Mouse (Mus musculus): Measurements from ENCODE around the gene Rnaseh2c. TPM values are rescaled to one million over a fixed set of nuclear protein-coding genes. Genes with fewer than 3 reads are reported as not detected.

The Rnaseh2c gene
- polyA plus RNA-seq, 1 experiment from 2014 or later = 164 TPM

DNA sequence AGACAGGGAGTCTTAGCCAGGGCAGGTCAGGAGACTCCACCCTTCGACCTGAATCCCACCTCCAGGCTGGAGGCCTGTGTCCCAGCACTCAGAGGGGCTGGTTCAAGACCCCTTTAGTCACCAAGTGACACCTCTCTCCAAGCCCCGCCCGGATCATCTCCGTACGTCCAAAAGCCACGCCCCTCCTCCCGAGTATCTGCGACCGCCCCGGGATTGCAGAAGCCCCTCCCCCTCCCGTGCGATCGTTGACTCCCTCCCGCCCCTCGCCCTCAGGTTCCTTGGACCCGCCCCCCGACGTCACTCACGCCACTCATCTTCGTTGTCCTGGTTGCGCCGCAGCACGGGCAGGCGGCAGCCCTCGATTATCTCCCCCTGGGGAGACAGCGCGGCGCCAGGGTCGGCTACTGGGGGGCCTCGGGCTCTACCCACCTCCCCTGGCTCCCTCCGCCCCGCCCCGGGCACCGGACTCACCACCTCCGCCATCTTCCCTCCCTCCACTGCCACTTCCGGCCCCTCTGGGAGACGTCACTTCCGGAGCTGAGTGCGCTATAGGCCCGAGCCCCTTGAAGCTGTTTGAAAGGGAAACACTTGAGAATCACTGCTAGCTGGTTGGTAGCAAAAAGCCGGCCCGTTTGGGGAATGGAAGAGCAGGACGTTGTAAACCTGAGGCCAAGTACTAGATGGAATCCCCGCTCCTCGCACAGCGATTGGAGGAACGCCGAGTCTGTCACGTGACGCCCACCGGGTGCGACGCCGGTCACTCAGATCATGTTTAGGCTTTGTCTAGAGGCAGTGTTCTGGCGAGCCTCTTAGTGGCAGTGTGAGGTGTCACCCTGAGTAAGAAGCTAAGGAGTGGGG is 8.1 kb downstream of the Rnaseh2c start, which contains the start of gene Kat5:
Kat5 (minus strand) TSS at position 691 of the 858 bp plus-strand sequence.
- H3K9ac ChIP-seq = peak within 1 kb of the TSS; percentile 81
- WGBS (ENCODE audit: insufficient replicate concordance) = under 1% methylated on average over 54 of the region's 55 CpGs
- H3K4me3 ChIP-seq (replicated peaks) = peak within 1 kb of the TSS; percentile 80
- DNase-seq (peak; percentile 86), ATAC-seq (ENCODE audit: low read depth) (peak; percentile 86)
- H3K4me2 ChIP-seq = peak within 1 kb of the TSS; percentile 88
- H3K4me1 ChIP-seq (replicated peaks) = peaks cover 54% of the 10 kb centered on the region
- H3K36me3 ChIP-seq = peaks cover 44% of the 10 kb centered on the region
- H3K9me3 ChIP-seq (replicated peaks) = no peaks in the 10 kb centered on the region
- H3K27ac ChIP-seq = peak within 1 kb of the TSS; percentile 91
- no peaks in the 10 kb centered on the region for H3K27me3 ChIP-seq

DNA sequence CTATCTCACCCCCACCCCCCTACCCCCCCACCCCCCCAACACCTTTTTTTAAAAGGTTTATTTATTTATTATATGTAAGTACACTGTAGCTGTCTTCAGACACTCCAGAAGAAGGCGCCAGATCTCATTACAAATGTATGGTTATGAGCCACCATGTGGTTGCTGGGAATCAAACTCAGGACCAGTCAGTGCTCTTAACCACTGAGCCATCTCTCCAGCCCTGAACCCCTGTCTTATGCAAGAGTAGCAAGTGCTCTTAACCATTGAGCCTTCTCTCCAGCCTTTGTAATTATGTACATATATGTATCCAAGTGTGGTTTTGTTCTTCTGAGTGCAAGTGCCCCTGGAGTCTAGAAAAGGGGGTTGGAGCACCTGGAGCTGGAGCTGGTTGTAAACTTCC is 10.3 kb downstream of the Rnaseh2c start:
- H3K27me3 ChIP-seq = no peaks in the 10 kb centered on the region; the same call in 1 of the 2 replicates
- no peaks in the 10 kb centered on the region for H3K9me3 ChIP-seq (replicated peaks)
- no peak overlapping the region for H3K27ac ChIP-seq
- DNase-seq (no peak), ATAC-seq (ENCODE audit: low read depth) (no peak)
- H3K36me3 ChIP-seq = peaks cover 22% of the 10 kb centered on the region
- H3K4me1 ChIP-seq (replicated peaks) = peaks cover 54% of the 10 kb centered on the region
- no peak overlapping the region for H3K9ac ChIP-seq
- no peak overlapping the region for H3K4me2 ChIP-seq
- no peak overlapping the region for H3K4me3 ChIP-seq (replicated peaks)
- WGBS (ENCODE audit: insufficient replicate concordance) = 73% methylated on average over 1 of the region's 1 CpGs

DNA sequence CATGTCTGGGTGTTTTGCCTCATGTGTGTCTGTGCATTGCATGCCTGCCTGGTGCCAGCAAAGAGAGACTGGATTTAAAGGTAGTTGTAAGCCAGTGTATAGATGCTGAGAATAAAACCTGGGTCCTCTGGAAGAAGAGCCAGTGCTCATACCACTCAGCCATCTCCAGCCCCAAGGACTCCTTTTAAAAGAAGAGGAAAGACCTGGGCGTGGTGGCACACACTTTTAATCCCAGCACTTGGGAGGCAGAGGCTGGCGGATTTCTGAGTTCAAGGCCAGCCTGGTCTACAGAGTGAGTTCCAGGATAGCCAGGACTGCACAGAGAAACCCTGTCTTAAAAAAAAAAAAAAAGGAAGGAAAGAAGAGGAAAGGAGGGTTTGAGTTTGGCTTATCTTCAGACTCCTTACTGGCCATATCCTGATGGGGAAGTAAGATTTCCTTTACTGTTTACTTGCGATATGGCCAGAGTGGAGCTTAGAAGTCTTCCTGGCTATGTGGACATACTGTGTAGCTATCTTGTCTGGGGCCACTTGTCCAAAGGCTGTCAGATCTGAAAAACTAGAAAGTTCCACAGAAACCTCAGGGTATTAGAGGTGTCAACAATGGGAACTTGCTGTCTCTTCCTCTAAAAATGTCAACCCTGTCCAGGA is 11.2 kb downstream of the Rnaseh2c start:
- Histone ChIP-seq H3K4me2 (no peak overlapping the region), H3K4me1 (replicated peaks) (peaks cover 54% of the 10 kb centered on the region), H3K27ac (0 out of 2 replicates have a peak overlapping the region, but pooled peaks have one; percentile 3), H3K9me3 (replicated peaks) (no peaks in the 10 kb centered on the region), H3K27me3 (no peaks in the 10 kb centered on the region; the same call in 1 of the 2 replicates), H3K9ac (0 out of 2 replicates have a peak overlapping the region, but pooled peaks have one; percentile 18), H3K36me3 (peaks cover 13% of the 10 kb centered on the region), H3K4me3 (replicated peaks) (no peak overlapping the region)
- ATAC-seq (ENCODE audit: low read depth) (0 out of 2 replicates have a peak, but pooled peaks have one; percentile 25), DNase-seq (peak; percentile 23)
- 20% methylated on average over 3 of the region's 3 CpGs for WGBS (ENCODE audit: insufficient replicate concordance)

DNA sequence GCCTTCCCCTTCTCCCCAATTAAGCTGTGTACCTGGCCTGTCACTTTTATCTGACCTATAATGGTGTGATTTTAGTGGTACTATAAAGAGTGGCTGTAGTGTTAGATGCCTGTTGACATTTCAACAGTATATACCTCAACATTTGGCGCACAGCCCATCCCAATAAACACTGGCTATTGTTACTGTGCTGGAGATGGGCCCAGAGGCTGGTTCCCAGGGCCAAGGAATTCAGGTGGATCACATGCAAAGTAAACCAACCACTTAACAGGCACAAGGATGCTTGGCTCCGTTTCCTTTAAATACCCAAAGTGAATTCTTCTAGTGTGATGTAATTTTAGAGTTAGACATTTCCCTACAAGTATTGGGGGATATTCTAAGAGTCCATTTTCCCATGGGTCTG is 13.3 kb downstream of the Rnaseh2c start:
- DNase-seq (no peak), ATAC-seq (ENCODE audit: low read depth) (no peak)
- Histone ChIP-seq H3K27me3 (no peaks in the 10 kb centered on the region; the same call in 1 of the 2 replicates), H3K27ac (no peak overlapping the region), H3K36me3 (no peaks in the 10 kb centered on the region), H3K4me3 (replicated peaks) (no peak overlapping the region), H3K9ac (no peak overlapping the region), H3K4me1 (replicated peaks) (peaks cover 39% of the 10 kb centered on the region), H3K9me3 (replicated peaks) (no peaks in the 10 kb centered on the region), H3K4me2 (no peak overlapping the region)
- 80% methylated on average over 2 of the region's 2 CpGs for WGBS (ENCODE audit: insufficient replicate concordance)

DNA sequence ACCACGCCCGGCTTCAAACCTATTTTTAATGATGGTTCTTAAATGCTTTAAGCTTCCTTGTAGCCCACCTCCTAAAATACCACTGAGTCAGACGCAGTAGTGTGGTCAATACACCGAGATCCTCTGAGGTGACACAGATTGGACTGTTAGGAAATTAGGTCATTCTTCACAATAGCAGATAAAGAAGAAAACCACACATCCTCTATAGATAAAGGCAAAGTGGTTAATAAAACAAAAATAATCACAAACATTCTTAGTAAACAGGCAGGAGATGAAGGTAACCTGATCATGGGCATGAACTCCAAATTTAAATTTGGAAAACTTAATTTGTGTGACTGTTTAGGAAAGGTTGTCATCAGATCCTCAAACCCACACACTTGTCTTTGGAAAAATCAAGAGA is 18.3 kb downstream of the Rnaseh2c start:
- WGBS (ENCODE audit: insufficient replicate concordance) = 45% methylated on average over 4 of the region's 4 CpGs
- Histone ChIP-seq H3K4me1 (replicated peaks) (no peaks in the 10 kb centered on the region), H3K9me3 (replicated peaks) (no peaks in the 10 kb centered on the region), H3K4me2 (no peak overlapping the region), H3K4me3 (replicated peaks) (no peak overlapping the region), H3K36me3 (no peaks in the 10 kb centered on the region), H3K9ac (no peak overlapping the region), H3K27ac (no peak overlapping the region), H3K27me3 (no peaks in the 10 kb centered on the region; the same call in 1 of the 2 replicates)
- ATAC-seq (ENCODE audit: low read depth) (no peak), DNase-seq (no peak)

DNA sequence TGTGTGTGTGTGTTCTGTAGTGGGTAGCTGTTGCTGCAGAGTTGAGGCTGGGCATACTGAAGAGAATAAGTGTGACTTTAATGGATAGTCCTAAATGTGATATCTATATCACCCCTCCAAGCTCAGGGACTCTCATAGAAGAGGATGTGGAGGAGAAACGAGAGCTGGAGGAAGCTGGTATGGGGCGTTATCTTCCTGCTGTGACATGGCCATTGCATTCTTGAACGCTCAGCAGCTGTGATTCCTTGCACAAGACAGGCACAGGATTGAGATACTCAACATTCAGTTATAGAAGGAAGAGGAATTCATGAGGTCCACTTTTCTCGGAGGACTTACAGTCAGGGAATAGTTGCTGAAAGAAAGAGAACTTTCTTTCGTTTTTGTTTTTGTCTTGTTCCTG is 20.2 kb downstream of the Rnaseh2c start:
- Histone ChIP-seq H3K27ac (no peak overlapping the region), H3K4me1 (replicated peaks) (no peaks in the 10 kb centered on the region), H3K4me2 (no peak overlapping the region), H3K9ac (no peak overlapping the region), H3K4me3 (replicated peaks) (no peak overlapping the region), H3K36me3 (no peaks in the 10 kb centered on the region), H3K27me3 (no peaks in the 10 kb centered on the region; the same call in 1 of the 2 replicates), H3K9me3 (replicated peaks) (no peaks in the 10 kb centered on the region)
- ATAC-seq (ENCODE audit: low read depth) = no peak
- WGBS (ENCODE audit: insufficient replicate concordance) = 35% methylated on average over 5 of the region's 5 CpGs
- no peak for DNase-seq

DNA sequence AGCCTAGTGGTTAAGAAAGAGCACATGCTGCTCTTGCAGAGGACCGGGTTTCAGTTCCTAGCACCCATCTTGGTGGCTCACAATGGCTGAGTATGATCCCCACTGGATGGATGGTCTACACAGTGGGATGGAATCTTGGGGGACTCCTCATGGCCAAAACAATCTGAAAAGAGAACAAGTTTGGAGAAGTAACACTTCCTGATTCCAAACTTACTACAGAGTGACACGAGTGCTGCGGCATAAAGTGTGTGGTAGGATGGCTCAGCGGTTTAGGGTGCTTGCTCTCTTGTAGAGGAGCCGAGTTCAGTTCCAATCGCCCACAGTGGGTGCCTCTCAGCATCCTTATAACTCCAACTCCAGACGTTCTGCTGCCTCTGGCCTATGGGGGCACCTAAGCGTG is 23.6 kb downstream of the Rnaseh2c start:
- Histone ChIP-seq H3K4me2 (no peak overlapping the region), H3K4me1 (replicated peaks) (0 out of 2 replicates have a peak, but pooled peaks cover 2% of the 10 kb centered on the region), H3K4me3 (replicated peaks) (no peak overlapping the region), H3K27ac (no peak overlapping the region), H3K36me3 (no peaks in the 10 kb centered on the region), H3K9me3 (replicated peaks) (no peaks in the 10 kb centered on the region), H3K9ac (no peak overlapping the region), H3K27me3 (no peaks in the 10 kb centered on the region)
- DNase-seq (no peak), ATAC-seq (ENCODE audit: low read depth) (no peak)
- 65% methylated on average over 8 of the region's 8 CpGs for WGBS (ENCODE audit: insufficient replicate concordance)

DNA sequence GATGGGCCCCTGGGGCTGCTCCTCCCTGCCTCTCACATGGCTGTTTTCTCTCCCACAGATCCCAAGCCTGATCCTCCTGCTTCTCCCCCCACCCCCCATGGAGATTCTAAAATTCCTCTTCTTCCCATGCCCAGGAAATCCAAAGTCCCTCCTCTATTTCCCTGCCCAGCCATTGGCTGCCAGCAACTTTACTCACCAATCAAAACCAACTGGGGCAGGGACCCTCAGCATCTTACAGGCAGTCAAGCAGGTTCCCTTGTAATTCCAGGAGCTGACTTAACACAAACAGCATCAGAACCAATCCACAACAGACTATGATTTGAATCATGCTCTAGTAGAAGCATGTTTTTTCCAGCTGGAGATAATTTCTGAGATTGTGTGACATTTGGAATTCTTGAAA is 28.2 kb downstream of the Rnaseh2c start:
- Histone ChIP-seq H3K27me3 (no peaks in the 10 kb centered on the region), H3K4me1 (replicated peaks) (0 out of 2 replicates have a peak, but pooled peaks cover 2% of the 10 kb centered on the region), H3K4me2 (no peak overlapping the region), H3K4me3 (replicated peaks) (no peak overlapping the region), H3K9ac (no peak overlapping the region), H3K9me3 (replicated peaks) (no peaks in the 10 kb centered on the region), H3K27ac (no peak overlapping the region), H3K36me3 (no peaks in the 10 kb centered on the region)
- no peak for ATAC-seq (ENCODE audit: low read depth)
- DNase-seq = no peak

DNA sequence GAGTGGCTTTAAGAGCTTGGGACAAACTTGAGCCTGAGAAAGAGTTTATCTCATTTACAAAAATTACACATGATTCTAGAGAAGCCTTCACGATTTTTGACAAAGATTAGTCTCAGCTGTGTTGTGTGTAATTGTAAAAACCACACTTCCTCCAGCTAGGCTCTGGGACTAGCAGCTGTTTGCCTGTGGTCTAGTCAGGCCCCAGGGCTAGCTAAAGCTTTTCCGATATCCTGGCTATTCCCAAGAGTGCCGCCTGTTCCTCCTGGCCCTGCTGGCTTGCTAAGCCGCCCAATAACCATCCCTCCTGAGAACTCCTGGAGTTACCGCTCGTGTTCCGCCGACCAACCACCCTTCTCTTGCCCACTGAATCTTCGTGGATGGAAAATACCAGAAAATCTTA is 30.4 kb downstream of the Rnaseh2c start:
- Histone ChIP-seq H3K27ac (no peak overlapping the region), H3K9me3 (replicated peaks) (no peaks in the 10 kb centered on the region), H3K4me2 (no peak overlapping the region), H3K27me3 (no peaks in the 10 kb centered on the region), H3K9ac (no peak overlapping the region), H3K36me3 (no peaks in the 10 kb centered on the region), H3K4me3 (replicated peaks) (no peak overlapping the region), H3K4me1 (replicated peaks) (peaks cover 19% of the 10 kb centered on the region)
- DNase-seq (no peak), ATAC-seq (ENCODE audit: low read depth) (no peak)
- 70% methylated on average over 9 of the region's 9 CpGs for WGBS (ENCODE audit: insufficient replicate concordance)

DNA sequence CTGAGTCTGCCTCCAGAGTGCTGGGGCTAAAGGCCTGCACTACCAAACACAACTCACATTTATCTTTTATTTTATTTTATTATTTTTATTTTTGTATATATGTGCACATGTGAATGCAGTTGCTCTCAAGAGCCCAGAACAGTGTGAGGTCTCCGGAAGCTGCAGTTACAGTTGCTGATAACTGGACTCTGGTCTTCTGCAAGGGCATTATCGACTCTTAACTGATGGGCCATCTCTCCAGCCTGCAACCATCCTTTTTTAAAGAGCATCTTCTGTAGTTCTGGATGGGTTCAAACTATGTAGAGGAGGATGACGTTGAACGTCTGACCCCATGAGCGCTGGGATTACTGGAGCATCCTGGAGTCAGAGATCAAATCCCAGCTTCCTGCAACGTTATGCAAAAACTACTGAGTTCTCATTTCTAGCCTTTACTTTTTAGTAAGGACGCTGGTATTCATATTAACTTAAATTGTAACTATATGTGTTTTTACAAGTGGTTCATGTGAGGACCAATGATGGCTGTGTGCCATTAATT is 34.4 kb downstream of the Rnaseh2c start:
- WGBS (ENCODE audit: insufficient replicate concordance) = 60% methylated on average over 7 of the region's 7 CpGs
- Histone ChIP-seq H3K36me3 (peaks cover 22% of the 10 kb centered on the region), H3K9me3 (replicated peaks) (no peaks in the 10 kb centered on the region), H3K4me1 (replicated peaks) (peaks cover 48% of the 10 kb centered on the region), H3K27ac (no peak overlapping the region), H3K9ac (no peak overlapping the region; the same call in 1 of the 2 replicates), H3K4me3 (replicated peaks) (no peak overlapping the region), H3K27me3 (no peaks in the 10 kb centered on the region), H3K4me2 (peak overlapping the region; percentile 93)
- ATAC-seq (ENCODE audit: low read depth) (no peak), DNase-seq (no peak)

DNA sequence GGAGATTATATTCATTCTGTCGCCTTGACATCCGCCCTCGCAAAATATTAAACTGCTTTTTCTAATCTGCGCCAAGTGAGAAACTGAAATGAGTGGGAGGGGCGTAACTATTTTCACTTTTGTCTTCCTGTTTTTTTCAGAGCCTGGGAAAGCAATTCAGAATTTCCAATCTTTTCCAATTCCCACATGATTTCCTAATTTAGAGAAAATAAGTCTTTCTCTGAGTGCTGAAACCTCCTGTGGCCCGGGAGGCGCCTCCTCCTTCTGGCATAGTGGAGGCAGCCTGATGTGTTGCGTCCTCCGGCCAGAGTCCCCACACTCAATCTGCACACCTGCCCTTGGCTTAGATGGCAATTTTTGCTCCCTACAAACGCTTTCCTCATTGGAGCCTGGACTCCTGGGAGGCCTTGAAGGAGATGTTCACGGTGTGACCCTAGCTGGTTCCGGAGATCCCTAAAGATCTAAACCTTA is 34.9 kb downstream of the Rnaseh2c start:
- H3K4me2 ChIP-seq = peak overlapping the region; percentile 93
- peaks cover 27% of the 10 kb centered on the region for H3K36me3 ChIP-seq
- DNase-seq (no peak), ATAC-seq (ENCODE audit: low read depth) (no peak)
- peak overlapping the region; percentile 86 for H3K4me3 ChIP-seq (replicated peaks)
- 50% methylated on average over 12 of the region's 12 CpGs for WGBS (ENCODE audit: insufficient replicate concordance)
- peak overlapping the region; percentile 90 for H3K9ac ChIP-seq
- H3K27me3 ChIP-seq = no peaks in the 10 kb centered on the region
- peak overlapping the region; percentile 87 for H3K27ac ChIP-seq
- no peaks in the 10 kb centered on the region for H3K9me3 ChIP-seq (replicated peaks)
- peaks cover 53% of the 10 kb centered on the region for H3K4me1 ChIP-seq (replicated peaks)

All from liver, embryonic 13.5 days (tissue).